Mouse (Mus musculus) right cerebral cortex, adult 18-20 months (tissue): ENCODE measurements around the gene Focad.
A peak's percentile ranks its signal among the peaks of the same experiment; 100 is the strongest.

Source experiments
- DNase-seq: peaks from one replicate; pipeline ENCODE4 v3.0.0; 2022; ENCODE audit warnings: mixed read lengths

Focad gene

GRCm38 (mm10) chr4:88406887-88407696, 312.7 kb downstream of the Focad start:
- DNase-seq = peak; percentile 20

GRCm38 (mm10) chr4:88409279-88409678, 314.9 kb downstream of the Focad start:
- no peak for DNase-seq

GRCm38 (mm10) chr4:88412331-88412730, 317.9 kb downstream of the Focad start:
- no peak for DNase-seq

GRCm38 (mm10) chr4:88415017-88415416, 320.6 kb downstream of the Focad start:
- no peak for DNase-seq

- DNase-seq = no peak
Measured at GRCm38 (mm10) chr4:88419378-88419777, 324.9 kb downstream of the Focad start.

- no peak for DNase-seq
Measured at GRCm38 (mm10) chr4:88424563-88424962, 330.1 kb downstream of the Focad start.

- DNase-seq = no peak
Measured at GRCm38 (mm10) chr4:88427630-88428239, 333.3 kb downstream of the Focad start.

- DNase-seq = no peak
Measured at GRCm38 (mm10) chr4:88432412-88433024, 338.1 kb downstream of the Focad start.

- no peak for DNase-seq
Measured at GRCm38 (mm10) chr4:88436593-88437165, 342.2 kb downstream of the Focad start.

GRCm38 (mm10) chr4:88437166-88437565, 342.7 kb downstream of the Focad start:
- no peak for DNase-seq

- no peak for DNase-seq
Measured at GRCm38 (mm10) chr4:88437917-88438316, 343.5 kb downstream of the Focad start.

- DNase-seq = no peak
Measured at GRCm38 (mm10) chr4:88438326-88438989, 344.0 kb downstream of the Focad start, which contains the start of gene Hacd4. Gene Hacd4 (minus strand): TSS chr4:88438928.

GRCm38 (mm10) chr4:88438990-88439329, 344.5 kb downstream of the Focad start:
- DNase-seq = no peak

- no peak for DNase-seq
Measured at GRCm38 (mm10) chr4:88439669-88440123, 345.3 kb downstream of the Focad start.

- DNase-seq = no peak
Measured at GRCm38 (mm10) chr4:88440814-88441213, 346.4 kb downstream of the Focad start.

GRCm38 (mm10) chr4:88448976-88449375, 354.5 kb downstream of the Focad start:
- no peak for DNase-seq

GRCm38 (mm10) chr4:88450087-88450765, 355.8 kb downstream of the Focad start:
- no peak for DNase-seq

GRCm38 (mm10) chr4:88458093-88458492, 363.7 kb downstream of the Focad start:
- no peak for DNase-seq

GRCm38 (mm10) chr4:88458673-88459072, 364.2 kb downstream of the Focad start:
- DNase-seq = no peak
